Mouse (Mus musculus) adrenal gland, adult (tissue): ENCODE data around the gene Cep250.

Experiments used
- DNase-seq, 2 experiments: peaks; one replicate each; pipeline ENCODE4 v3.0.0; 2022 to 2023; ENCODE audit warnings: low spot score in 1 of 2; ENCODE audit not compliant: inconsistent age in 2 of 2

Cep250 gene

GRCm38 (mm10) chr2:155961862-155962261 is 5.6 kb downstream of the Cep250 start:
- no peak for DNase-seq

- peak in 1 of 2 experiments; percentile 67 for DNase-seq
Measured at GRCm38 (mm10) chr2:155962991-155963390, 6.7 kb downstream of the Cep250 start.

GRCm38 (mm10) chr2:155973348-155973747 is 17.1 kb downstream of the Cep250 start:
- DNase-seq: no peak

- DNase-seq: no peak
Measured at GRCm38 (mm10) chr2:155974087-155974731, 18.0 kb downstream of the Cep250 start.

GRCm38 (mm10) chr2:155979328-155979991 is 23.2 kb downstream of the Cep250 start:
- peak; percentile 21 to 58 for DNase-seq

GRCm38 (mm10) chr2:155985776-155986175 is 29.5 kb downstream of the Cep250 start:
- DNase-seq: no peak

GRCm38 (mm10) chr2:155987131-155987530 is 30.9 kb downstream of the Cep250 start:
- DNase-seq: no peak

GRCm38 (mm10) chr2:155989085-155989484 is 32.8 kb downstream of the Cep250 start:
- no peak for DNase-seq

- no peak for DNase-seq
Measured at GRCm38 (mm10) chr2:155991151-155991550, 34.9 kb downstream of the Cep250 start.

GRCm38 (mm10) chr2:155991863-155992321 is 35.6 kb downstream of the Cep250 start:
- DNase-seq: peak in 1 of 2 experiments; percentile 50

GRCm38 (mm10) chr2:156005393-156005792 is 49.1 kb downstream of the Cep250 start:
- DNase-seq: no peak

GRCm38 (mm10) chr2:156007888-156008532 is 51.8 kb downstream of the Cep250 start, which contains the start of the genes 6430550D23Rik and Ergic3:
6430550D23Rik (minus strand) TSS chr2:156007977.
Ergic3 (plus strand) TSS chr2:156008045.
- DNase-seq: peak; percentile 99 to 100

- DNase-seq: peak; percentile 42 to 62
Measured at GRCm38 (mm10) chr2:156018106-156018505, 61.8 kb downstream of the Cep250 start.

- DNase-seq: no peak
Measured at GRCm38 (mm10) chr2:156021219-156021618, 65.0 kb downstream of the Cep250 start.

- no peak for DNase-seq
Measured at GRCm38 (mm10) chr2:156021765-156022164, 65.5 kb downstream of the Cep250 start.

GRCm38 (mm10) chr2:156025482-156025881 is 69.2 kb downstream of the Cep250 start:
- no peak for DNase-seq

- DNase-seq: no peak
Measured at GRCm38 (mm10) chr2:156039390-156039789, 83.1 kb downstream of the Cep250 start.

GRCm38 (mm10) chr2:156042903-156043302 is 86.6 kb downstream of the Cep250 start:
- no peak for DNase-seq

GRCm38 (mm10) chr2:156047929-156048328 is 91.7 kb downstream of the Cep250 start:
- DNase-seq: no peak
